14 mouse cellular contexts compared by ENCODE assay signal in genomic region chr6:144339554-144339953, GRCm38 (mm10).
DNase-seq lines count a peak whose midpoint lies in the region; ATAC-seq and TF ChIP-seq lines count a peak whose summit lies in the region.
"Had no signal": no experiment of that assay in that cellular context is flagged by ENCODE, and none has a peak within 500 bp of the region (broad histone marks: within the 10 kb centered on the region; RNA-seq: fewer than 3 reads in every experiment).

No protein-coding gene starts in this region.

- ATAC-seq in CD4-positive, CD25-positive, alpha-beta regulatory T cell, adult 4 months, result no peak

- H3K4me1 ChIP-seq in testis, adult 2 months (ENCODE audit: control insufficient read depth, insufficient read depth, low read length), result no peaks in the 10 kb centered on the region
- H3K4me1 ChIP-seq: liver, embryonic 13.5 days; neural tube, embryonic 12.5 days had no signal

- DNase-seq in CD4-positive, CD25-positive, alpha-beta regulatory T cell, adult 2 months (ENCODE audit: low read depth, low spot score), result peak; percentile 13
- DNase-seq in layer of hippocampus, adult 2 months (ENCODE audit: low spot score in 2 of 2), result no peak
- DNase-seq in layer of hippocampus, postnatal 14 days (ENCODE audit: low spot score in 2 of 2), result no peak
- no peak for DNase-seq in testis, postnatal 10 days (ENCODE audit: low spot score)
- no peak for DNase-seq in urinary bladder, adult 2 months (ENCODE audit: low spot score)
- no peak for DNase-seq in kidney, adult 8-10 months
- DNase-seq: adrenal gland, postnatal 10 days; gastrocnemius, postnatal 10 days; liver, embryonic 13.5 days had no signal

- peak; percentile 46 for TF ChIP-seq CTCF in layer of hippocampus, adult 2 months (conservative IDR thresholded peaks at IDR 0.05)
- peak; percentile 67; the same call in 1 of the 2 replicates for TF ChIP-seq CTCF in testis, adult 2 months (IDR thresholded peaks at IDR 0.05; ENCODE audit: control insufficient read depth, insufficient read depth, insufficient replicate concordance, low read depth, low read length)

- no peak overlapping the region for H3K27ac ChIP-seq in layer of hippocampus, adult 2 months
- H3K27ac ChIP-seq in testis, adult 2 months (ENCODE audit: control insufficient read depth, insufficient read depth, low read depth, low read length), result no peak overlapping the region
- H3K27ac ChIP-seq: heart, embryonic 13.5 days; liver, embryonic 13.5 days; neural tube, embryonic 12.5 days had no signal

- no peak overlapping the region for H3K4me3 ChIP-seq in layer of hippocampus, adult 2 months
- no peak overlapping the region for H3K4me3 ChIP-seq in testis, adult 2 months (ENCODE audit: control insufficient read depth, low read depth, low read length)
- H3K4me3 ChIP-seq: erythroblast, embryonic 14.5 days; heart, embryonic 13.5 days; liver, embryonic 13.5 days; neural tube, embryonic 12.5 days had no signal

- H3K27me3 ChIP-seq in testis, adult 2 months (ENCODE audit: control insufficient read depth, insufficient read depth, low read length), result no peaks in the 10 kb centered on the region
- H3K27me3 ChIP-seq: liver, embryonic 13.5 days; neural tube, embryonic 12.5 days had no signal

- H3K36me3 ChIP-seq in testis, adult 2 months (ENCODE audit: control insufficient read depth, insufficient read depth, low read length), result no peaks in the 10 kb centered on the region
- H3K36me3 ChIP-seq: heart, embryonic 13.5 days; liver, embryonic 13.5 days; neural tube, embryonic 12.5 days had no signal

- no peak for TF ChIP-seq POLR2A in testis, adult 2 months (IDR thresholded peaks at IDR 0.05; ENCODE audit: control insufficient read depth, low read depth, low read length)
